Mouse (Mus musculus): ENCODE data around the gene Mapre3. TPM values are rescaled to one million over a fixed set of nuclear protein-coding genes. Genes with fewer than 3 reads are reported as not detected.

Gene Mapre3
- total and polyA plus RNA-seq, 2 experiments from 2014 or later: 55.8 to 137 TPM

DNA sequence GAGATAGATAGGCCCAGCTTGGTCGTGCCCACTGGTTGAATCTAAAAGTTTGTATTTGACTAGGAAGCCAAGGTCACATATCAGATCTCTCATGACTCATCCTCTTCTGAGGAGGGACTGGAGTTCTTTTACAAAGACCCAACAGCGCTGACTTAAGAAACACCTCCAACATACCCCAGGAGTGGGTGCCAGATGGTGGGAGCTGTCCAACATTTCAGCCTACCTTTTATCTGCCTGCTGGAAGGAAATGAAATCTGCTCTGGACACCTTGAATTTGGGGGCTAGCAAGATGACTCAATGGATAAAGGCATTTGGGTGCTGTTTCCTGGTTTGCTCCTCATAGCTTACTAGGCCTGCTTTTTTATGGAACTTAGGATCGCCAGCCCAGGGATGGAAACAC, 27.5 kb downstream of the Mapre3 start:
- H3K4me2 ChIP-seq (ENCODE audit: low read depth, low read length): no peak overlapping the region
- no peak overlapping the region for H3K27ac ChIP-seq
- H3K36me3 ChIP-seq (ENCODE audit: insufficient read depth, low read length): no peaks in the 10 kb centered on the region; the same call in 1 of the 2 replicates
- no peaks in the 10 kb centered on the region for H3K9me3 ChIP-seq (ENCODE audit: low read length)
- H3K27me3 ChIP-seq (ENCODE audit: insufficient read depth, low read length): no peaks in the 10 kb centered on the region
- WGBS: 64% methylated on average over 3 of the region's 3 CpGs
- no peak overlapping the region for H3K9ac ChIP-seq (replicated peaks; ENCODE audit: low read length)
- ATAC-seq (no peak), DNase-seq (ENCODE audit: low spot score) (no peak)
- no peak for TF ChIP-seq CTCF (IDR thresholded peaks at IDR 0.05; ENCODE audit: low read depth)
- no peaks in the 10 kb centered on the region for H3K4me1 ChIP-seq (ENCODE audit: insufficient read depth, low read length)
- H3K4me3 ChIP-seq (ENCODE audit: low read length): no peak overlapping the region

DNA sequence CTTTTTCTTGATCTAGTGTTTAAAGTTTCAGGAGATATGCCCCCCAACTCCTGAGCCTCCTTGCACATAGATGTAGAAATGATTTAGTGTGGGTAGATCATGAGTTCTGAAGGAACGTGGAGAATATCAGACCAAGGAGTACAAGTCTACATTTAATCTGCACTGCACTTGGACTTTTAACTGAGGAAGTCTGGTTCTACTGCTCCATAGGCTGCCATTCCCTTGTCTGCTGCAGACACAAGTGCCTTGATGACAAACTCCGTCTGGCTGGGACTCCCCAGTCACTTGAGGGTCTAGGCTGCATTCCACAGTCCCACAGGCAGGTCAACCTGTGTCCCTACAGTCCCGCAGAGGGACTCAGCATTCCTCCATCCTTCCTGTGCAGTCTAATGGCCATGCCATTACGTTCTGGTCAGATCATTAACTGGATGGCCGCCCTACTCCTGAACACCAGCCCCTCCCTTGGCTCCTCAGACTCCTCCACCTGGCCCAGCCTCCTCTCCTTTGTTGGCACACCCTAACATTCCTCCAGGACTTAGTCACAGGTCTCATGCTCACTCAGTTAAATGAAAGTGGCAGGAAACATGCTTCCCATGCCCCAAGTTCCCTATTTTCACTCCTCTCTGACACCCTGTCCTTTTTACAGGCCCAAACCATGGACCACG, 35.6 kb downstream of the Mapre3 start:
- H3K4me2 ChIP-seq (ENCODE audit: low read depth, low read length): no peak overlapping the region
- H3K9me3 ChIP-seq (ENCODE audit: low read length): no peaks in the 10 kb centered on the region
- H3K27ac ChIP-seq: no peak overlapping the region
- no peaks in the 10 kb centered on the region for H3K36me3 ChIP-seq (ENCODE audit: insufficient read depth, low read length)
- no peaks in the 10 kb centered on the region for H3K4me1 ChIP-seq (ENCODE audit: insufficient read depth, low read length)
- ATAC-seq (no peak), DNase-seq (ENCODE audit: low spot score) (no peak)
- 63% methylated on average over 6 of the region's 6 CpGs for WGBS
- TF ChIP-seq CTCF (IDR thresholded peaks at IDR 0.05; ENCODE audit: low read depth): no peak
- H3K27me3 ChIP-seq (ENCODE audit: insufficient read depth, low read length): no peaks in the 10 kb centered on the region
- H3K4me3 ChIP-seq (ENCODE audit: low read length): no peak overlapping the region
- no peak overlapping the region for H3K9ac ChIP-seq (replicated peaks; ENCODE audit: low read length)

DNA sequence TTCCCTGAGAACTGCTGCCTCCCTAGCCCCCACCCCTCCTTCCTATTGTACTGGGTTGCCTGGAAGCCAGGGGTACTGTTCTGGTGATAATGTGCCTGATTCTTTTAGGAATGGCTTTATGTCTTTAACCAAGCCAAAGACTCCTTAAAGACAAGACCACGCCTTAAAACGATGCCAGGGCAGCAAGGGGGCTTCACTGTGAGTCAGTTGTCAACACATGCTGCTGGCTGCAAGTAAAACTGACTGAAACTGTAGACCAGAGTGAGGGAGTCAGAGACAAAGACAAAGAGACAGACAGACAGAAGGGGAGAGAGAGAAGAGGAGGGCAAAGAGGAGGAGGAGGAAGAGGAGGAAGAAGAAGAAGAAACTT, 36.1 kb downstream of the Mapre3 start:
- H3K27me3 ChIP-seq (ENCODE audit: insufficient read depth, low read length): no peaks in the 10 kb centered on the region
- H3K9me3 ChIP-seq (ENCODE audit: low read length): no peaks in the 10 kb centered on the region
- H3K4me1 ChIP-seq (ENCODE audit: insufficient read depth, low read length): no peaks in the 10 kb centered on the region
- no peak overlapping the region for H3K9ac ChIP-seq (replicated peaks; ENCODE audit: low read length)
- ATAC-seq (no peak), DNase-seq (ENCODE audit: low spot score) (no peak)
- WGBS: 56% methylated on average over 2 of the region's 2 CpGs
- no peak overlapping the region for H3K27ac ChIP-seq
- TF ChIP-seq CTCF (IDR thresholded peaks at IDR 0.05; ENCODE audit: low read depth): no peak
- H3K4me2 ChIP-seq (ENCODE audit: low read depth, low read length): no peak overlapping the region
- no peak overlapping the region for H3K4me3 ChIP-seq (ENCODE audit: low read length)
- no peaks in the 10 kb centered on the region for H3K36me3 ChIP-seq (ENCODE audit: insufficient read depth, low read length)

DNA sequence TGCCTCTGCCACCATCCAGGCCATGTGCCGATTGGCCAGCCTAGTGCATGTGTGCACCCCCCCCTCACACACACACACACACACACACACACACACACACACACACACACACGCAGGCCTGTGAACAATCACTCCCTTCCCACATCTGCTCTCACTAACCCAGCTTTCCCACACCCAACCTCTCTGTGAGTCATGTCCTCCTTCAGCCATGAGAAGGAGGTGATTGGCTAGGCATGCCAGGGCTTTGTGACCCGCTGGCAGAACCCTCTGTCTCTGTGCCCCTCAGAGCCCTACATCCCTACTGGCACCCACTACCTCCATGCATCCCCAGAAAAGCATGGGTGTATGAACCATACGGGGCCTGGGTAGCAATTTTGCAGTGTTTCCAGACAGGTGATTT, 39.1 kb downstream of the Mapre3 start:
- H3K4me2 ChIP-seq (ENCODE audit: low read depth, low read length): no peak overlapping the region
- no peaks in the 10 kb centered on the region for H3K36me3 ChIP-seq (ENCODE audit: insufficient read depth, low read length)
- H3K27me3 ChIP-seq (ENCODE audit: insufficient read depth, low read length): no peaks in the 10 kb centered on the region
- DNase-seq (ENCODE audit: low spot score): no peak
- no peak overlapping the region for H3K4me3 ChIP-seq (ENCODE audit: low read length)
- 0 out of 2 replicates have a peak, but pooled peaks have one; percentile 27 for ATAC-seq
- no peaks in the 10 kb centered on the region for H3K9me3 ChIP-seq (ENCODE audit: low read length)
- no peak for TF ChIP-seq CTCF (IDR thresholded peaks at IDR 0.05; ENCODE audit: low read depth)
- H3K9ac ChIP-seq (replicated peaks; ENCODE audit: low read length): no peak overlapping the region
- WGBS: 83% methylated on average over 4 of the region's 4 CpGs
- no peak overlapping the region for H3K27ac ChIP-seq
- H3K4me1 ChIP-seq (ENCODE audit: insufficient read depth, low read length): no peaks in the 10 kb centered on the region

DNA sequence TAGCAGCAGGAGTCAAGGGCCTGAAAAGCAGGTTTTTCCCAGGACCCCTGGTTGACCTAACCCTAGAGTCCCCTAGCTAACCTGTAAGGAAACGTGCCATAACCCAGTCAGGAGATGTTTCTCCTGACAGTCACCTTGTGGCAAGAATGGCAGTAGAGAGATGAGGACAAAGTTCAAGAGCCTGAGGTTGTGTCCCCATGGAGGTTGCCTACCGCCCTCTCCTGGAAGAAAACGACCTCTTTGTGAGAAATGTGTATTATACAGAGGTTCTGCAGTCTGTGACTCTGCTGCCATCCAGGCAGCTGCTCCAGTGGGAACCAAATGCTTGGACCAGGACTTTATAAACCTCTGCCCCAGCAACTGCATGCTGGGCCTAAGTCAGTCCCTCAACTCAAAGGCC, 41.2 kb downstream of the Mapre3 start:
- Histone ChIP-seq H3K4me2 (ENCODE audit: low read depth, low read length) (no peak overlapping the region), H3K36me3 (ENCODE audit: insufficient read depth, low read length) (no peaks in the 10 kb centered on the region), H3K9me3 (ENCODE audit: low read length) (no peaks in the 10 kb centered on the region), H3K9ac (replicated peaks; ENCODE audit: low read length) (no peak overlapping the region), H3K4me3 (ENCODE audit: low read length) (no peak overlapping the region), H3K27me3 (ENCODE audit: insufficient read depth, low read length) (no peaks in the 10 kb centered on the region), H3K4me1 (ENCODE audit: insufficient read depth, low read length) (no peaks in the 10 kb centered on the region), H3K27ac (no peak overlapping the region)
- WGBS: 51% methylated on average over 3 of the region's 3 CpGs
- ATAC-seq (no peak), DNase-seq (ENCODE audit: low spot score) (no peak)
- TF ChIP-seq CTCF (IDR thresholded peaks at IDR 0.05; ENCODE audit: low read depth): no peak

DNA sequence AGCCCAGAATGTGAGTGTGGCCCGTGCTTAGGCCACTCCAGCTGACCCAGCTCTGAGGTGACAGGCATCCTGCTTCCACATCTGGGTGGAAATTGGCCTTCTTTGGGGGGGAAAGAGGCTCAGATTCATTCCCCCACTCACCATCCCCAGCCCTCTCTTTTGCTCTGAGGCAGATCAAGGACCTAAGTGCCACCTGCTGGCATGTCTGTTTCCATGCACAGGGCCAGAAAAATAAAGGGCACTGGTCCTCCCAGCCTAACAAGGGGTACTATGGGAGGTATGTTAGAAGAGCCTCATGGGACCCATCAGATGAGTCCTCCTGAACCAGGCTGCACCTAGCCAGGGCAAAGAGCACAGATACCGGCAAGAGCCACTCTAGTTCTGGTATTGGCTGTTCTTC, 41.7 kb downstream of the Mapre3 start:
- Histone ChIP-seq H3K4me1 (ENCODE audit: insufficient read depth, low read length) (no peaks in the 10 kb centered on the region), H3K27me3 (ENCODE audit: insufficient read depth, low read length) (no peaks in the 10 kb centered on the region), H3K27ac (no peak overlapping the region), H3K9me3 (ENCODE audit: low read length) (no peaks in the 10 kb centered on the region), H3K9ac (replicated peaks; ENCODE audit: low read length) (no peak overlapping the region), H3K4me3 (ENCODE audit: low read length) (no peak overlapping the region), H3K4me2 (ENCODE audit: low read depth, low read length) (no peak overlapping the region), H3K36me3 (ENCODE audit: insufficient read depth, low read length) (no peaks in the 10 kb centered on the region)
- peak; percentile 49; the same call in 1 of the 2 replicates for TF ChIP-seq CTCF (IDR thresholded peaks at IDR 0.05; ENCODE audit: low read depth)
- 84% methylated on average over 2 of the region's 2 CpGs for WGBS
- DNase-seq (ENCODE audit: low spot score) (no peak), ATAC-seq (no peak)

DNA sequence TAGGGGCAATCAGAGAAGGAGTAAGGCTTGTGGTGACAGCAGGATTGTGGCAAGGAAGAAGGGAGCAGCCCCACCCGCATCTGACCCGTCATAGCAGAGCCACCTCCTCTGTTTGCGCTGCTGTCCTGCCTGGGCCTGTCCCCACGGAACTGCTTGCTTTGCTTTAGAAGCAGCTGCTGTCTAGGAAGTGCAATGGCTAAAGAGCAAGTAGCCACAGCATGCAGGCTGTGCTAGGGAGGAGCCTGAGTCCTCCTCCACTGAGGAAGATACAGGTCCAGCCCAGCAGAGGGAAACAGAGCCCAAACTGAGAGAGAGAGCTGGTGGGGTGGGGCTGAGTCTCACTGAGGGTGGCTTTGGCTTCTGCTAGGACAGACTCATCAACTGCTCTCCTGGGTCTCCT, 49.4 kb downstream of the Mapre3 start:
- no peak overlapping the region for H3K27ac ChIP-seq
- no peak for DNase-seq (ENCODE audit: low spot score)
- H3K9me3 ChIP-seq (ENCODE audit: low read length): no peaks in the 10 kb centered on the region
- peak; percentile 55; the same call in 1 of the 2 replicates for ATAC-seq
- WGBS: 39% methylated on average over 4 of the region's 4 CpGs
- H3K4me1 ChIP-seq (ENCODE audit: insufficient read depth, low read length): no peaks in the 10 kb centered on the region
- peak; percentile 34 for TF ChIP-seq CTCF (IDR thresholded peaks at IDR 0.05; ENCODE audit: low read depth)
- H3K4me3 ChIP-seq (ENCODE audit: low read length): no peak overlapping the region
- H3K9ac ChIP-seq (replicated peaks; ENCODE audit: low read length): no peak overlapping the region
- H3K4me2 ChIP-seq (ENCODE audit: low read depth, low read length): no peak overlapping the region
- H3K27me3 ChIP-seq (ENCODE audit: insufficient read depth, low read length): no peaks in the 10 kb centered on the region
- H3K36me3 ChIP-seq (ENCODE audit: insufficient read depth, low read length): peaks cover 18% of the 10 kb centered on the region
